Mouse (Mus musculus) embryonic facial prominence, embryonic 12.5 days (tissue): ENCODE measurements at regions not wholly inside any gene's neighbourhood (a gene's known extent, or its start where the extent isn't known, plus 50 kb on each side); places are given as distances from the start of the nearest gene placed in this dataset.

Experiments
- ATAC-seq: fragments of 200-750 bp; cut with Nextera tagmentation; 2 replicates; pipeline ENCODE4 v1.8.0; 2017; ENCODE audit not compliant: insufficient number of reproducible peaks, insufficient read depth, low FRiP score, low TSS enrichment
- H3K27ac ChIP-seq: fragments of 300-500 bp; sonication (generic); 2 replicates; pipeline ENCODE4 v1.5.1; 2016; ENCODE audit warnings: mild to moderate bottlenecking
- H3K27me3 ChIP-seq: fragments of 300-500 bp; sonication (generic); 2 replicates; pipeline ENCODE4 v1.6.1; 2016; ENCODE audit warnings: mild to moderate bottlenecking, moderate library complexity
- H3K36me3 ChIP-seq: fragments of 300-500 bp; sonication (generic); 2 replicates; pipeline ENCODE4 v1.6.1; 2016; ENCODE audit warnings: mild to moderate bottlenecking
- H3K4me1 ChIP-seq: fragments of 300-500 bp; sonication (generic); 2 replicates; pipeline ENCODE4 v1.6.1; 2016
- H3K4me2 ChIP-seq: fragments of 300-500 bp; sonication (generic); replicated peaks from 2 replicates; pipeline ENCODE4 v1.6.1; 2016; ENCODE audit warnings: mild to moderate bottlenecking, moderate library complexity
- H3K4me3 ChIP-seq: fragments of 300-500 bp; sonication (generic); 2 replicates; pipeline ENCODE4 v1.5.1; 2016; ENCODE audit warnings: mild to moderate bottlenecking
- H3K9ac ChIP-seq: fragments of 300-500 bp; sonication (generic); 2 replicates; pipeline ENCODE4 v1.6.1; 2016; ENCODE audit warnings: mild to moderate bottlenecking, moderate library complexity
- H3K9me3 ChIP-seq: fragments of 300-500 bp; sonication (generic); 2 replicates; pipeline ENCODE4 v1.6.1; 2016; ENCODE audit warnings: mild to moderate bottlenecking, moderate library complexity
- WGBS: fragments of 180-500 bp; shearing (Covaris S2); methylation state at CpG from one replicate; pipeline ENCODE4 v1.1.7; 2016; 5-methylcytosine and 5-hydroxymethylcytosine counted together

DNA sequence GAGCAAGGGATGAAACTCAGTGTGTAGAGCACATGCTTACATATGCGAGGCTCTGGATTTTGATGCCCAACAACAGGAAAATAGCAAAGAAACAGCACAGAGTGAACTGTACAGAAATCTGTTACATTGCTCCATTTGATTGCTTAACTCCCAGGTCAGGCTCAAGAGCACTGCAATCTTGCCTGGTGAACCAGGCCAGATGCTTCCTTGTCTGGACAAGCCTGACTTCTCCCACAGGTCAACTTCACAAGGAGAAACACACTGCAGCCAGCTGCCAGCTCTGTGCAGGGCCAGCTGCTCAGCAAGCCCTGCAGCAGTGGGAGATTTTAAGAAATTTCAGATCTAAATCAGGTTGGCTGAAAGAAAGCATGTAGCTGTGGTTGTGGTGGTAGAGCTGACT is 81.2 kb upstream of the 1700066M21Rik start:
- no peak for ATAC-seq
- no peak overlapping the region for H3K4me2 ChIP-seq
- no peak overlapping the region for H3K4me3 ChIP-seq
- no peaks in the 10 kb centered on the region for H3K9me3 ChIP-seq
- no peaks in the 10 kb centered on the region for H3K27me3 ChIP-seq
- no peaks in the 10 kb centered on the region for H3K36me3 ChIP-seq
- no peak overlapping the region for H3K27ac ChIP-seq
- H3K9ac ChIP-seq: no peak overlapping the region
- 89% methylated on average over 1 of the region's 1 CpGs for WGBS
- no peaks in the 10 kb centered on the region for H3K4me1 ChIP-seq

DNA sequence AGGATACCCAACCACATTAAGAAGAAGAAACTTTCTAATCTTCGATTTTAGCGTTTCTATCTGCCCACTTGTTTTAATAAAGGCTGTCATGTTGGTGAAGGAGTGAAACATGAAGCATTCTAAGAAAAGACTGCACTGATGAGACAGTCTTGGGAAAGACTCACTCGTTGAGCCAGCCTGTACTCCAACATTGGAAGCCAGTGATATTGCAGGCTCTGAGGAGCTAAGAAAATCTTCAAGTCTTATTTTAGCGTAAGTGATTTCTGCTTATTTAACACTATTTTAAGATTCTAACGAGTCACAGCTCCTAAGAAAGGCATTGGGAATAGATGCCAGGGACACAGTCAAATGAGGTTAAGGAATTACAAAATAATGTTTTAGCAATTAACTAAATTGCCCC is 78.9 kb upstream of the 1700066M21Rik start:
- Histone ChIP-seq H3K36me3 (no peaks in the 10 kb centered on the region), H3K27ac (no peak overlapping the region), H3K4me2 (no peak overlapping the region), H3K27me3 (no peaks in the 10 kb centered on the region), H3K9ac (no peak overlapping the region), H3K9me3 (no peaks in the 10 kb centered on the region), H3K4me1 (no peaks in the 10 kb centered on the region), H3K4me3 (no peak overlapping the region)
- 74% methylated on average over 5 of the region's 5 CpGs for WGBS
- no peak for ATAC-seq

DNA sequence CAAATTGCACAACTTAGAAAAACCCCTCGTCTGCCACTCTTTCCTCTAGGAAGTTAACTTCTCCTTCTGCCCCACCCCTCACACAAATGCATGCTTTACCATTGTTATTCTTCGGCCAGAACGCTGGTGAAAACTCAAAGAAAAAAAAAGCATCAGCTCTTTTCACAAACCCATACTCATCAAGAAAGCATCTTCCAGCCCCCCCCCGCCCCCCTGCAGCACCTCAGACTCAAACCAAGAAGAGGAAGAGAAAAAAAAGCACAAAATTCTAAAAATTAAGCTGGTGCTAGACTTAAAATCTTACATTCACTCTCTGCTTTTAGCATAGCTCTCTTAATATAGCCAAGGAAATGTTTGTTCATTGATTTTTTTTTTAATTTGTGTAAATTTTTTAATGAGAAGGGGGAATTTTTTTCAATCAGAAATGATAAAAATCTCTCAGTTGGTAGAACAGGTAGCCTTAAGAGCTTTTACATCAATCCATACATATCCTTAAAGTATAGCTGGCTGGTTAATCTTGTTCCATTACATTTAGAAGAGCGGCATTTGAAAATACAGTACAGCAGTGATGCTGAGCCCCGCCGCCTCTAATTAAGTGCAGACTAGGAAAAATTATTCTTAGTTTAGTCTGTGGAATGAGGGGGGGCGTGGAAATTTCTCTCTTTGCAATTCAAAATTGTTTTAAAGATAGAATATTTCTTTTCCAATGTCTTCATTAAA is 76.0 kb upstream of the 1700066M21Rik start:
- no peak overlapping the region for H3K4me3 ChIP-seq
- no peaks in the 10 kb centered on the region for H3K27me3 ChIP-seq
- no peaks in the 10 kb centered on the region for H3K9me3 ChIP-seq
- 49% methylated on average over 8 of the region's 8 CpGs for WGBS
- no peaks in the 10 kb centered on the region for H3K4me1 ChIP-seq
- ATAC-seq: no peak
- H3K27ac ChIP-seq: no peak overlapping the region
- H3K9ac ChIP-seq: no peak overlapping the region
- no peaks in the 10 kb centered on the region for H3K36me3 ChIP-seq
- no peak overlapping the region for H3K4me2 ChIP-seq

DNA sequence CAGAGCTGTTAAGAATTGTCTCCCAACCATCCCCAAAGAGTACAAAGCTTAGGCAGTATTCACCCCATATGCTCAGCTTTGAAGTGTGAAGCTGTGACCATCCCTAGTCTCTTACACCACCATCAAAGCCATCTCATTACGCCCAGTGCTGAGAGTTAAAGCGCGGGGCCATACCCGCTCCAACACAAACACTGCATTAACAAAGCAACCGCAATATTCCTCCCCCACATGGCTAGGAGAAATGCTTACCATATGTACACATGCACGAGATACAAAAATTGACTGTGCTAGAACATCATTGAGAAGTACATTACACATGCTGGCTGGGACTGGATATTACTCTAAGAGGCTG is 75.5 kb upstream of the 1700066M21Rik start:
- Histone ChIP-seq H3K27me3 (no peaks in the 10 kb centered on the region), H3K27ac (no peak overlapping the region), H3K4me3 (no peak overlapping the region), H3K9ac (no peak overlapping the region), H3K36me3 (no peaks in the 10 kb centered on the region), H3K4me1 (no peaks in the 10 kb centered on the region), H3K4me2 (no peak overlapping the region), H3K9me3 (no peaks in the 10 kb centered on the region)
- 51% methylated on average over 6 of the region's 6 CpGs for WGBS
- ATAC-seq: no peak

DNA sequence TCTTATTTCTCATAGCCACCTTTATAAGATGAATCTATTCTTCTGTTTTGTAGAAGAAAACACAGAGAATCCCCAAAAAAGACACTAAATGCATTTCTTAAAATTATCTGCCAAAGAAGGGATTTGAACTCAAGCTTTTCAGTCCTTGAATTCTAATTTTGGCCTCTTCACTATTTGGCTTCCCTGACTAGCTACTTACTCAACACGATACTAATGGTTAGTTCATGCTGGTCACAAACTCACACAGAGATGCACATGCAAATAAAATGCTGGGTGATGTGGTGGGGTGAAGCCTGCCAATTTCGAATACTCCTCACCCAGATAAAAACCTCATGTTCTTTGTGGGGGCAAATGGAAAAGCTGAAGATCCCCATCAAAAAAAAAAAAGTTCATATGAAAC is 72.7 kb upstream of the 1700066M21Rik start:
- no peak for ATAC-seq
- H3K4me1 ChIP-seq: no peaks in the 10 kb centered on the region
- no peak overlapping the region for H3K27ac ChIP-seq
- 88% methylated on average over 2 of the region's 2 CpGs for WGBS
- H3K4me2 ChIP-seq: no peak overlapping the region
- H3K27me3 ChIP-seq: no peaks in the 10 kb centered on the region
- no peaks in the 10 kb centered on the region for H3K9me3 ChIP-seq
- no peak overlapping the region for H3K4me3 ChIP-seq
- no peaks in the 10 kb centered on the region for H3K36me3 ChIP-seq
- no peak overlapping the region for H3K9ac ChIP-seq

GRCm38 (mm10) chr1:57322535-57322934 is 54.9 kb upstream of the 1700066M21Rik start:
- Histone ChIP-seq H3K9ac (no peak overlapping the region), H3K4me2 (no peak overlapping the region), H3K4me1 (no peaks in the 10 kb centered on the region), H3K4me3 (no peak overlapping the region), H3K36me3 (no peaks in the 10 kb centered on the region), H3K9me3 (0 out of 2 replicates have a peak, but pooled peaks cover 8% of the 10 kb centered on the region), H3K27me3 (no peaks in the 10 kb centered on the region), H3K27ac (no peak overlapping the region)
- no peak for ATAC-seq
- 85% methylated on average over 2 of the region's 2 CpGs for WGBS

DNA sequence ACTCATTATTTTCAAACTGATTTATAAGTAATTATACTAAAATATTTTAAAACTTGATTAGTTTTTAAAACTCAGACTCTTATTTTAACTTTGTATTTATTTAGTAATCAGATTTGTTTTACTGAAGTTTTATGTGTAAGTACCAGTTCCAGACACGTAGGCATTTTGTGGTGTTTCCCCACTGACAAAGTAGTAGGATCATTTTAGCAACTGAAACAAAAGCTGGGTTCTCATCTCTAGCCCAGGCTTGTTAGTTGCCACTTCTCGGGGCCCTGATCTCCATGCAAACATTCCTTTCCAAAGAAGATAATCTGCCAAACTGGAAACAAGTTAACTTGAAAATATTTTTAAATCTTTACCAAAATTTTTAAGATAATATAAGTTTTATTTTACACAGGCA is 54.3 kb upstream of the 1700066M21Rik start:
- Histone ChIP-seq H3K36me3 (no peaks in the 10 kb centered on the region), H3K4me3 (no peak overlapping the region), H3K9ac (no peak overlapping the region), H3K4me1 (no peaks in the 10 kb centered on the region), H3K27ac (no peak overlapping the region), H3K4me2 (no peak overlapping the region), H3K9me3 (0 out of 2 replicates have a peak, but pooled peaks cover 4% of the 10 kb centered on the region), H3K27me3 (no peaks in the 10 kb centered on the region)
- ATAC-seq: no peak
- WGBS: 77% methylated on average over 2 of the region's 2 CpGs

GRCm38 (mm10) chr1:57325585-57326165 is 51.7 kb upstream of the 1700066M21Rik start:
- Histone ChIP-seq H3K4me2 (no peak overlapping the region), H3K4me3 (no peak overlapping the region), H3K9me3 (no peaks in the 10 kb centered on the region), H3K27ac (no peak overlapping the region), H3K9ac (no peak overlapping the region), H3K27me3 (no peaks in the 10 kb centered on the region), H3K36me3 (no peaks in the 10 kb centered on the region), H3K4me1 (no peaks in the 10 kb centered on the region)
- no peak for ATAC-seq
- WGBS: 69% methylated on average over 6 of the region's 6 CpGs
